Mouse (Mus musculus): ENCODE results near the gene Tmem185b. TPM values are rescaled to one million over a fixed set of nuclear protein-coding genes. Genes with fewer than 3 reads are reported as not detected.

The Tmem185b gene
- polyA plus RNA-seq, 1 experiment from 2014 or later, result 23.4 TPM

DNA sequence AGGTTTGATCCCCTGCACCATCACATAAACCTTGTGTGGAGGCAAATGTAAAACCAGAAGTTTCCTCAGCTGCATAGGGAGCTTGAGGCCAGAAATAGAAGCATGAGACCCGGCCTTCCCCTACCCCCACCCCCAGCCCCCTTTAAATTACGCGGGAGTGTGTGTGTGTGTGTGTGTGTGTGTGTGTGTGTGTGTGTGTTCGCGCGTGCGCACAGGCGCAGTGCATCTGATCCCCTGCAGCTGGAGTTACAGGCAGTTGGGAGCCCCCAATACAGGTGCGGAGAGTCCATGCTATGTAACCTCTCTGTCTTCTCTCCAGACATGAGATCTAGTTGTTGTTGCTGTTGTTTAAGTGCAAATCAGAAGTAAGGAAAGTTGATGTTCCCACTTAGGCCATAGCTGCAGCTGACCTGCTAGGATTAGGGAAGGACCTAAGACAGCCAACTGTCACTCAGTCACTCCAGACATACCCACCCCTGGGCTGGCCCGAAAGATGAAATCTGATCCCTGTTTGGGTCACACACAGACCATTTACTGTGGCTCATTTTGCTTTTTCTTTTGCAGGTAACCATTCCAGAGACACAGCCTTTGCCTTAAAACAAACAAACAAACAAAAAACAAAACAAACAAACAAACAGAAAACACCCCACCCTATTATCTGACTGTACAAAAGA is 37.9 kb upstream of the Tmem185b start:
- ATAC-seq (replicated peaks; ENCODE audit: low FRiP score), result no peak
- no peak for DNase-seq (ENCODE audit: low spot score)
- WGBS, result 65% methylated on average over 10 of the region's 10 CpGs
- no peaks in the 10 kb centered on the region for H3K9me3 ChIP-seq (ENCODE audit: control insufficient read depth, low read length)
- H3K4me1 ChIP-seq (replicated peaks; ENCODE audit: control insufficient read depth, insufficient read depth, low read length), result 0 out of 2 replicates have a peak, but pooled peaks cover 10% of the 10 kb centered on the region
- H3K4me2 ChIP-seq (ENCODE audit: low read depth, low read length, severe bottlenecking), result no peak overlapping the region
- H3K27ac ChIP-seq (ENCODE audit: low read depth, low read length), result no peak overlapping the region
- H3K36me3 ChIP-seq (ENCODE audit: control insufficient read depth, insufficient read depth, low read length), result no peaks in the 10 kb centered on the region
- no peaks in the 10 kb centered on the region for H3K27me3 ChIP-seq (ENCODE audit: control insufficient read depth, insufficient read depth, low read length)
- no peak overlapping the region for H3K4me3 ChIP-seq (ENCODE audit: low read depth, low read length)
- H3K9ac ChIP-seq (ENCODE audit: low read length), result no peak overlapping the region

DNA sequence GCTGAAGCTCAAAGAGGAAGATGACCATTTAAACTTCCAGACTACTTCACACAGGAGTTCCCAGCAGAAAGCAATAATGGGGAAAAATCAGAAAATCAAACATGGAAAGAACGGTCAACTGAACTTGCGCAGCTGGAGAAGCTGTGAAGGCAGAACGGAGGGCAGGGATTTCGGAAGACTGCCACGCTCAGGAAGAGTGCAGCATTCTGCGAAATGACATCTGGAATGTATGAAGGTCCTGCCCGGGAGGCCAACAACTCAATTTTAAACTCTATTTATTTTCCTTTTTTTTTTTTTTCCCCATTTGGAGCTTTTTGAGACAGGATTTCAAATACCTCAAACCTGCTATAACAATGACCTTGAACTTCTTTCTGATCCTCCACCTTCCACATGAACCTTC is 35.2 kb upstream of the Tmem185b start:
- Histone ChIP-seq H3K27me3 (ENCODE audit: control insufficient read depth, insufficient read depth, low read length) (no peaks in the 10 kb centered on the region), H3K9me3 (ENCODE audit: control insufficient read depth, low read length) (no peaks in the 10 kb centered on the region), H3K4me2 (ENCODE audit: low read depth, low read length, severe bottlenecking) (no peak overlapping the region), H3K4me3 (ENCODE audit: low read depth, low read length) (no peak overlapping the region), H3K36me3 (ENCODE audit: control insufficient read depth, insufficient read depth, low read length) (no peaks in the 10 kb centered on the region), H3K27ac (ENCODE audit: low read depth, low read length) (no peak overlapping the region), H3K4me1 (replicated peaks; ENCODE audit: control insufficient read depth, insufficient read depth, low read length) (peaks cover 10% of the 10 kb centered on the region; the same call in 1 of the 2 replicates), H3K9ac (ENCODE audit: low read length) (no peak overlapping the region)
- no peak for ATAC-seq (replicated peaks; ENCODE audit: low FRiP score)
- WGBS, result 86% methylated on average over 7 of the region's 7 CpGs
- DNase-seq (ENCODE audit: low spot score), result no peak

DNA sequence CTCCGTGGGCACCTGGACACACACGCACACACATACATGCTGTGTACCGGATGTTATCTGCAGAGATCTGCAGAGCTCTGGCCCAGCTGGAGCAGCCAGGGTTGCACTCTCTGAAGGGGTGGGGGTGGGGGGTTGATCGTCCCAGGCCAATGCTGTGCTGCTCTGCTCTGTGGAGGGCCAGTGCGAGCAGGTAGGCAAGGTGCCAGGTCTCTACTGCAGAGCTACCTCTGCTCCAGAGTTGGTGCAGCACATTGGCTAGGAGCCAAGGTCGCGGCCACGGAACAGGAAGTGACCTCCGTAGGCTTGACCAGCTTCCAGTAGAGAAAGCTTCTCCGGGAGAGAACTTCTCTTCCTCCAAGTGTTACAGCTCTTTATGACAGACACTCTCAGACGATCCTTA is 33.9 kb upstream of the Tmem185b start:
- H3K4me2 ChIP-seq (ENCODE audit: low read depth, low read length, severe bottlenecking), result no peak overlapping the region
- H3K27me3 ChIP-seq (ENCODE audit: control insufficient read depth, insufficient read depth, low read length), result no peaks in the 10 kb centered on the region
- H3K9ac ChIP-seq (ENCODE audit: low read length), result no peak overlapping the region
- 64% methylated on average over 11 of the region's 11 CpGs for WGBS
- no peak overlapping the region for H3K27ac ChIP-seq (ENCODE audit: low read depth, low read length)
- H3K9me3 ChIP-seq (ENCODE audit: control insufficient read depth, low read length), result no peaks in the 10 kb centered on the region
- H3K36me3 ChIP-seq (ENCODE audit: control insufficient read depth, insufficient read depth, low read length), result no peaks in the 10 kb centered on the region
- no peak for ATAC-seq (replicated peaks; ENCODE audit: low FRiP score)
- peaks cover 2% of the 10 kb centered on the region; the same call in 1 of the 2 replicates for H3K4me1 ChIP-seq (replicated peaks; ENCODE audit: control insufficient read depth, insufficient read depth, low read length)
- DNase-seq (ENCODE audit: low spot score), result no peak
- no peak overlapping the region for H3K4me3 ChIP-seq (ENCODE audit: low read depth, low read length)

DNA sequence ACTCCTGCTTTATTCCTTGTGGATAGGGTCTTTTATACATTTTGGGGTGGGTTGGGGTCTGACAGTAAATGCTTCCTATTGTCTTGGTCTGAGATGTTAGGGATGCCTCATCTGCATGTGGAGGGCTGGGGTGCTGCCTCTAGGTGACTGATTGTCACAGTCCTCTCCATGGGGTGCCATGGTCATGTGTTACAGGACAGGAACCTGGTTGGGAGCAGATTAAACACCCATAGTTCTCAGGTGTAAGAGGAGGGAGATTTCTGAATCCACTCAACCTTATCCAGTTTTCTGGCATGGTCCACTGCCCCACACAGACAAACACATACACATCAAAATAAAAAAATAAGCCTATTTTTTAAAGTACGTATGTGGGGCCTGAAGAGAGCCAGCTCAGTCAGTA is 33.5 kb upstream of the Tmem185b start:
- ATAC-seq (replicated peaks; ENCODE audit: low FRiP score) (no peak), DNase-seq (ENCODE audit: low spot score) (no peak)
- no peak overlapping the region for H3K4me2 ChIP-seq (ENCODE audit: low read depth, low read length, severe bottlenecking)
- no peak overlapping the region for H3K4me3 ChIP-seq (ENCODE audit: low read depth, low read length)
- no peaks in the 10 kb centered on the region for H3K9me3 ChIP-seq (ENCODE audit: control insufficient read depth, low read length)
- H3K9ac ChIP-seq (ENCODE audit: low read length), result no peak overlapping the region
- H3K27ac ChIP-seq (ENCODE audit: low read depth, low read length), result no peak overlapping the region
- no peaks in the 10 kb centered on the region for H3K27me3 ChIP-seq (ENCODE audit: control insufficient read depth, insufficient read depth, low read length)
- no peaks in the 10 kb centered on the region; the same call in 1 of the 2 replicates for H3K4me1 ChIP-seq (replicated peaks; ENCODE audit: control insufficient read depth, insufficient read depth, low read length)
- 85% methylated on average over 1 of the region's 1 CpGs for WGBS
- no peaks in the 10 kb centered on the region for H3K36me3 ChIP-seq (ENCODE audit: control insufficient read depth, insufficient read depth, low read length)

DNA sequence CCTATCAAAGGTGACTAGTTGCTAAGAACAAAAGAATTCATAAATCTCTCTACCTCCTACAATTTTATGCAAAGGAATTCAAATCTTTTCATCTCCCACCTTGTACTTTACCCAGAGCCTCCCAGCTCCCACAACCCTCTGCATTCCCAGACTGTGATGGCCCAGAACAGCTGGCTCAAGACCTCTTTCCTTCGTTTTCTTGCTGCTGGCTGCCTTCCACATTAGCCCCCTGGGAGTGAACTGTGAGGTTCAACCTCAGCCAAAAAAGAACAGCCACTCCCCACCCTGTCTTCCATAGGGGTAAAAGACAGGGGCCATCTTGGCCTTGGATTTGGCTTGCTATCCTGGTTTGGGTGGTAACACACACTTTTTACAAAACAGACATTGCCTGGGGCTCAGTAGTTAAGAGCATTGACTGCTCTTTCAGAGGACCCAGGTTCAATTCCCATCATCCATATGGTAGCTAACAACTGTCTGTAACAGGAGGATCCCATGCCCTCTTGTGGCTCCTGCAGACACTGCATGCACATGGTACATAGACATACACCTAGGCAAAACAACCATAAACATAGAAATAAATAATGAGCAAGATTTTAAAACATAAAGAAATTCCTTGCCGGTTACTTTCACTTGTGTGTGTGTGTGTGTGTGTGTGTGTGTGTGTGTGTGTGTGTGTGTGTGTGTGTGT is 31.8 kb upstream of the Tmem185b start:
- DNase-seq (ENCODE audit: low spot score), result no peak
- Histone ChIP-seq H3K4me2 (ENCODE audit: low read depth, low read length, severe bottlenecking) (no peak overlapping the region), H3K36me3 (ENCODE audit: control insufficient read depth, insufficient read depth, low read length) (no peaks in the 10 kb centered on the region), H3K4me1 (replicated peaks; ENCODE audit: control insufficient read depth, insufficient read depth, low read length) (no peaks in the 10 kb centered on the region; the same call in 1 of the 2 replicates), H3K27ac (ENCODE audit: low read depth, low read length) (no peak overlapping the region), H3K4me3 (ENCODE audit: low read depth, low read length) (no peak overlapping the region), H3K9me3 (ENCODE audit: control insufficient read depth, low read length) (no peaks in the 10 kb centered on the region), H3K27me3 (ENCODE audit: control insufficient read depth, insufficient read depth, low read length) (no peaks in the 10 kb centered on the region), H3K9ac (ENCODE audit: low read length) (no peak overlapping the region)
- 79% methylated on average over 2 of the region's 2 CpGs for WGBS
- ATAC-seq (replicated peaks; ENCODE audit: low FRiP score), result no peak

DNA sequence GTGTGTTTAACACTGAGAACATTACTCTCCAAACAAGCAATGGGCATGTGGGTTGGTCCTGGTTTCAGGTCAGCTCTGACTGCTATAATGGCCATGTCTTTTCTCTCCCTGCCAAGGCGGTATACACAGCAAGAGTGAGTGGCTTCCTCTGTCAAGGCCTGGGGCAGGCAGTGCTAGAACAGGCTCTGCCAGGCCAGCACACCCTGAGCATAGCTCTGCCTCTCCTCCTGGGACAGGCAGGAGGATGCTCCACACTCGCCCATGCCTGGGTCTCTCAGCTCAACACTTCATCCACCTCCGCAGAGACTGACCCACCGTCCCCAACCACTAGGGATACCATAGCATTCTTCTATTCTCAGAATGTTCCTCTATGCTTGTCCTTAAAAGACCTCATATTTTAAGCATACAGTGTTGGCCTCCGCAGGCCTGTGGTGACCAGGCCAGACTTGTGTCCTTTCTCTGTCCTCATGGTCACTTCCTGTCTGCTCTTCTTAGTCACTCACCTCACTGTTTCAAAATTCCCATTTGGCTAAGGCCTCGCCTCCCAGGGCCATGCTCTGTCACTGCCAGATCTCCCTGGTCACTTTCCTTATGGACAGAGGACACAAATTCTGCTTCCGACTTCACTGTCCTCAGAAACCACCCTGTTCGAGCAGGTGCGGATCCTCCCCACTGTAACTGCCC is 31.1 kb upstream of the Tmem185b start:
- Histone ChIP-seq H3K4me2 (ENCODE audit: low read depth, low read length, severe bottlenecking) (no peak overlapping the region), H3K36me3 (ENCODE audit: control insufficient read depth, insufficient read depth, low read length) (no peaks in the 10 kb centered on the region), H3K9ac (ENCODE audit: low read length) (no peak overlapping the region), H3K4me3 (ENCODE audit: low read depth, low read length) (no peak overlapping the region), H3K27me3 (ENCODE audit: control insufficient read depth, insufficient read depth, low read length) (no peaks in the 10 kb centered on the region), H3K27ac (ENCODE audit: low read depth, low read length) (no peak overlapping the region), H3K4me1 (replicated peaks; ENCODE audit: control insufficient read depth, insufficient read depth, low read length) (no peaks in the 10 kb centered on the region; the same call in 1 of the 2 replicates), H3K9me3 (ENCODE audit: control insufficient read depth, low read length) (no peaks in the 10 kb centered on the region)
- 91% methylated on average over 9 of the region's 9 CpGs for WGBS
- DNase-seq (ENCODE audit: low spot score) (no peak), ATAC-seq (replicated peaks; ENCODE audit: low FRiP score) (no peak; the same call in 1 of the 2 replicates)

DNA sequence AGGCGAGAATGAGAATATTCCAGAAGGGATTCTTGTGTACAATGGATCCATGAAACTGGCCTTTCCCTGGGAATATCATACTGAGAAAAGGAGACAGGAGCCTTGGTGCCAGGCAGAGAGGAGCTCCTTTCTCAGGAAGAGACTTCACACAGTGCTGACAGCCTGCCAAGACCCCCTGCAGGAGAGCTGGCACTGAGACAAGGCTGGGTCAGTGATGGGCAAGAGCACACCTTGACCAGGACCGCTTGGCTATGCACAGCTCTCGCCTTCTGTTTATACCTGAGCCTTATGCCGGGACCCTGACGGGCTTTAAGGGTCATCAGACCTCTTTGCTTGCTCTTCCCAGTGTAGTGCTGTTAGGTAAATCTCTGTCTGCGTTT is 30.6 kb upstream of the Tmem185b start:
- H3K27me3 ChIP-seq (ENCODE audit: control insufficient read depth, insufficient read depth, low read length), result no peaks in the 10 kb centered on the region
- 88% methylated on average over 6 of the region's 6 CpGs for WGBS
- ATAC-seq (replicated peaks; ENCODE audit: low FRiP score), result no peak
- no peaks in the 10 kb centered on the region; the same call in 1 of the 2 replicates for H3K4me1 ChIP-seq (replicated peaks; ENCODE audit: control insufficient read depth, insufficient read depth, low read length)
- H3K36me3 ChIP-seq (ENCODE audit: control insufficient read depth, insufficient read depth, low read length), result no peaks in the 10 kb centered on the region
- no peaks in the 10 kb centered on the region for H3K9me3 ChIP-seq (ENCODE audit: control insufficient read depth, low read length)
- DNase-seq (ENCODE audit: low spot score), result no peak
- no peak overlapping the region for H3K9ac ChIP-seq (ENCODE audit: low read length)
- H3K4me2 ChIP-seq (ENCODE audit: low read depth, low read length, severe bottlenecking), result no peak overlapping the region
- H3K27ac ChIP-seq (ENCODE audit: low read depth, low read length), result no peak overlapping the region
- no peak overlapping the region for H3K4me3 ChIP-seq (ENCODE audit: low read depth, low read length)

DNA sequence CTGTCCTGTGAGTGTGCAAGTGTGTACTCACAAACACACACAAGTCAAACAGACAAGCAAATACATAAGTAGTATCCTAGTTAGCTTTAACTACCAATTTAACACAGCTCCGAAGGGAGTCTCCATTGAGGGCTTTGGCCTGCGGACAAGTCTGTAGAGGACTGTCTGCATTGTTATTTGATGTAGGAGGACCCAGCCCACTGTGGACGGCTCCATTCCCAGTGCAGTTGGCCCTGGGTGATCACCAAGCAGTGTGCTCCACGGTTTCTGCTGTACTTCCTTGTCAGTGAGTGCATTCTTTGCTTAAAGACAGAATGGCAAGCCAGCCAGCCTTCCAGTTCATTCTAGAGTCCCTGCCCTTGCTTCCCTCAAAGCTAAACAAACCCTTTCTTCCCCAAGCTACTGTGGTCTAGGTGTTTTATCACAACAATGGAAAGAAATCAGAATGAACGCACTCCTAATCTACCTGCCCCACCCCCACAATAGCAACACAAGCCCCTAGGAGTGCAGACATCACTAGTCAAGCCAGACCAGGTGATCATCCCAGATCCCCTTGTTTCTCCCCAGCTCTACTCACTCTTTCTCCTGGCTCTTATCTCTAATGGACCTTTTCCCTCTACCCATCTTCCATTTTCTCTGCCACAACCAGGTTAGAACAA is 28.5 kb upstream of the Tmem185b start:
- H3K36me3 ChIP-seq (ENCODE audit: control insufficient read depth, insufficient read depth, low read length), result no peaks in the 10 kb centered on the region
- ATAC-seq (replicated peaks; ENCODE audit: low FRiP score) (no peak), DNase-seq (ENCODE audit: low spot score) (no peak)
- no peak overlapping the region for H3K9ac ChIP-seq (ENCODE audit: low read length)
- no peak overlapping the region for H3K27ac ChIP-seq (ENCODE audit: low read depth, low read length)
- H3K9me3 ChIP-seq (ENCODE audit: control insufficient read depth, low read length), result no peaks in the 10 kb centered on the region
- no peaks in the 10 kb centered on the region; the same call in 1 of the 2 replicates for H3K4me1 ChIP-seq (replicated peaks; ENCODE audit: control insufficient read depth, insufficient read depth, low read length)
- no peaks in the 10 kb centered on the region for H3K27me3 ChIP-seq (ENCODE audit: control insufficient read depth, insufficient read depth, low read length)
- no peak overlapping the region for H3K4me3 ChIP-seq (ENCODE audit: low read depth, low read length)
- H3K4me2 ChIP-seq (ENCODE audit: low read depth, low read length, severe bottlenecking), result no peak overlapping the region
- 70% methylated on average over 5 of the region's 5 CpGs for WGBS

Measured in forebrain, embryonic 11.5 days (tissue).